Mouse (Mus musculus) G1E (cell line): ENCODE results near the gene Nxpe4.

Experiments used
- CTCF ChIP-seq: IDR thresholded peaks from 2 replicates; pipeline ENCODE4 v1.5.1; 2012; ENCODE audit warnings: low read depth, low read length, inconsistent platforms, mixed read lengths
- TAL1 ChIP-seq: conservative IDR thresholded peaks from 2 replicates; pipeline ENCODE4 v1.6.1; 2012; ENCODE audit warnings: low read depth, low read length, inconsistent platforms, mixed read lengths

GRCm38 (mm10) chr9:48423256-48423655 lies 261.4 kb downstream of the Nxpe4 start:
- TF ChIP-seq CTCF (no peak), TAL1 (no peak)
